Mouse (Mus musculus) frontal cortex, postnatal 36 days (tissue): ENCODE measurements around the gene Fbxo6.
"Not testable (repeated sequence)": the region's sequence is repeated elsewhere in the genome, so short reads cannot be mapped to it uniquely, and the experiment has no call there.

ENCODE experiments used
- DNase-seq, 2 experiments: peaks; one replicate each; pipeline ENCODE4 v3.0.0; 2022; ENCODE audit warnings: low spot score in 2 of 2

Gene Fbxo6

GRCm38 (mm10) chr4:148151267-148152168 is at the start of gene Fbxo6:
Fbxo6 (minus strand) TSS chr4:148152140.
- peak; percentile 79 to 83 for DNase-seq

- no peak for DNase-seq
Observed at GRCm38 (mm10) chr4:148198721-148199120, 46.8 kb upstream of the Fbxo6 start.

GRCm38 (mm10) chr4:148194400-148194799 is 42.5 kb upstream of the Fbxo6 start:
- DNase-seq = no peak

GRCm38 (mm10) chr4:148192707-148193245 is 40.8 kb upstream of the Fbxo6 start:
- no peak for DNase-seq

- not testable (repeated sequence) for DNase-seq
Observed at GRCm38 (mm10) chr4:148188767-148189166, 36.8 kb upstream of the Fbxo6 start.

GRCm38 (mm10) chr4:148185819-148186218 is 33.9 kb upstream of the Fbxo6 start:
- DNase-seq = no peak

GRCm38 (mm10) chr4:148184564-148184963 is 32.6 kb upstream of the Fbxo6 start:
- no peak for DNase-seq

- no peak for DNase-seq
Observed at GRCm38 (mm10) chr4:148182363-148182762, 30.4 kb upstream of the Fbxo6 start.

GRCm38 (mm10) chr4:148181483-148181882 is 29.5 kb upstream of the Fbxo6 start:
- no peak for DNase-seq

GRCm38 (mm10) chr4:148177716-148178115 is 25.8 kb upstream of the Fbxo6 start:
- DNase-seq = no peak

GRCm38 (mm10) chr4:148176603-148177002 is 24.7 kb upstream of the Fbxo6 start:
- not testable (repeated sequence) for DNase-seq

GRCm38 (mm10) chr4:148174495-148174862 is 22.5 kb upstream of the Fbxo6 start:
- no peak for DNase-seq

GRCm38 (mm10) chr4:148173811-148174494 is 22.0 kb upstream of the Fbxo6 start:
- peak; percentile 60 to 63 for DNase-seq

GRCm38 (mm10) chr4:148171261-148171660 is 19.3 kb upstream of the Fbxo6 start:
- DNase-seq = no peak

GRCm38 (mm10) chr4:148170842-148171241 is 18.9 kb upstream of the Fbxo6 start:
- peak in 1 of 2 experiments; percentile 73 for DNase-seq

- DNase-seq = no peak
Observed at GRCm38 (mm10) chr4:148169586-148169985, 17.6 kb upstream of the Fbxo6 start.

GRCm38 (mm10) chr4:148168287-148168686 is 16.3 kb upstream of the Fbxo6 start:
- peak in 1 of 2 experiments; percentile 60 for DNase-seq

GRCm38 (mm10) chr4:148166986-148167385 is 15.0 kb upstream of the Fbxo6 start:
- DNase-seq = peak in 1 of 2 experiments; percentile 60

GRCm38 (mm10) chr4:148166431-148166830 is 14.5 kb upstream of the Fbxo6 start:
- DNase-seq = peak; percentile 76 to 77

GRCm38 (mm10) chr4:148165551-148165950 is 13.6 kb upstream of the Fbxo6 start:
- DNase-seq = no peak

GRCm38 (mm10) chr4:148164461-148164860 is 12.5 kb upstream of the Fbxo6 start:
- DNase-seq = no peak

- peak; percentile 72 to 83 for DNase-seq
Observed at GRCm38 (mm10) chr4:148164002-148164439, 12.1 kb upstream of the Fbxo6 start.
